Mouse (Mus musculus): ENCODE data around the gene Celf2. TPM values are rescaled to one million over a fixed set of nuclear protein-coding genes. Genes with fewer than 3 reads are reported as not detected.
A peak's percentile ranks its signal among the peaks of the same experiment; 100 is the strongest.

The Celf2 gene
- total RNA-seq, 2 experiments from 2014 or later: 91.3 to 93.2 TPM

GRCm38 (mm10) chr2:6909921-6910320 lies 599.4 kb downstream of the Celf2 start:
- DNase-seq: no peak

GRCm38 (mm10) chr2:6904411-6904810 lies 605.0 kb downstream of the Celf2 start:
- no peak for DNase-seq

DNA sequence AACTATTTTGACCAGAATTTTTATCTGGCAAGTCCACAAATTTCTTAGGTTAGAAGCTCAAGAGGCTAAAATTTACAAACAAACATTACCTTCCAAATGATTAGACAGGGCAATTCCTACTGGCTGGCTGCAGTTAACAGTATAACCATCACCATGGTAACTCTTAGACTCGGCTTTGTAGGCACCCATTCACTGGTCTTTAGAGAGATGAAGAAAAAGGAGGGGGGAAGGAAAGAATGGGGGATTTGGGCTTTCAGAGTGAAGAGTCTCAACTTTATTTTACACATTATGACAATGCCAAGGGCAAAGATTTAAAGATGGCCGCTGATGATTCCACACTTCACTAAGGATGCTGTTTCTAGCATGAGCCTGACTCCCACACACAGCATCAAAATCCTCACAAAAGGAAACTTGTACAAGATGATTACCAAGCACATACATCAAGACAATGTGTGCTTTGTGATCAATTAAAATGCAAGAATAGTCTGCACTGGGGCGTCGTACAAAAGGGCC lies 606.1 kb downstream of the Celf2 start:
- DNase-seq: no peak

- no peak for DNase-seq
Observed at GRCm38 (mm10) chr2:6896896-6897295, 612.5 kb downstream of the Celf2 start.

- no peak for DNase-seq
Observed at GRCm38 (mm10) chr2:6893597-6893996, 615.8 kb downstream of the Celf2 start.

GRCm38 (mm10) chr2:6893095-6893494 lies 616.3 kb downstream of the Celf2 start:
- no peak for DNase-seq

DNA sequence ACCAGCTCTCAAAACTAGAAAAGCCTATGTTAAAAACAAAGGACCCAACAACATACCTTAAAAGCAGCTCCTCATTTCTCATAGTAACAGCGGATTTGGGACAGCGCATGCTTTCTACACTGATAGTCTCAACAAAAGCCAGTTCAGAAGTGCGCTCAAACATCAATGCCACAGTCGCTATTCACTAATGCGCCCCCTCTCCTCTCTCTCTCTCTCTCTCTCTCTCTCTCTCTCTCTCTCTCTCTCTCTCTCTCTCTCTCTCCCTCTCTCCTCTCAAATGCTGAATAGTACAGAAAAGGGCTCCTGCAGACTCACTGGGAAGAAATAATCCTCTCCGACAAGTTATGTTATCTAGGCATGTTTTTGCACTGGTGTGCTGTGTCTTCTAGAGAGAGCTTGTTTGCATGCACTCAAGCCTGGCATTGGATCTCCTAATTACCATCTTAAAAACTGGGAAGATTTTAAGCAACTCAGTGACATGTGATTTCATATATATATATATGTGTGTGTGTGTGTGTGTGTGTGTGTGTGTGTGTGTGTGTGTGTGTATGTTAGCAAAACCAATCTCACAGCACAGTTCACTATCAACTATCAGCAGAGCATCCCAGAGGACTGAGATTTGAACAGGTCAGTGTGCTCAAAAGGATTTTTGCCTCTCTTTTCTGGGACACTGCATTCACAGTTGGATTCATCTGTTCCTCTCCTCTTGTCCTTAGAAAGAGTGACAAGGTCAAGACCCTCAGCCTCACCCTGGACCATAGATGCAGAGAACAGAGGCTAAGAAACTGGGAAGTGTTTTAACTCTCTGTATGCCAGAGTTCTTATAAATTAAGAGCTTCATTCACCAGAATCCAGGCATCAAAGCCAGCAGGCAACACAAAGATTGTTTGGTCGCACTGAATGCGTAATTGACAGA lies 624.3 kb downstream of the Celf2 start:
- DNase-seq: no peak

- DNase-seq: no peak
Observed at GRCm38 (mm10) chr2:6883996-6884795, 625.2 kb downstream of the Celf2 start.

DNA sequence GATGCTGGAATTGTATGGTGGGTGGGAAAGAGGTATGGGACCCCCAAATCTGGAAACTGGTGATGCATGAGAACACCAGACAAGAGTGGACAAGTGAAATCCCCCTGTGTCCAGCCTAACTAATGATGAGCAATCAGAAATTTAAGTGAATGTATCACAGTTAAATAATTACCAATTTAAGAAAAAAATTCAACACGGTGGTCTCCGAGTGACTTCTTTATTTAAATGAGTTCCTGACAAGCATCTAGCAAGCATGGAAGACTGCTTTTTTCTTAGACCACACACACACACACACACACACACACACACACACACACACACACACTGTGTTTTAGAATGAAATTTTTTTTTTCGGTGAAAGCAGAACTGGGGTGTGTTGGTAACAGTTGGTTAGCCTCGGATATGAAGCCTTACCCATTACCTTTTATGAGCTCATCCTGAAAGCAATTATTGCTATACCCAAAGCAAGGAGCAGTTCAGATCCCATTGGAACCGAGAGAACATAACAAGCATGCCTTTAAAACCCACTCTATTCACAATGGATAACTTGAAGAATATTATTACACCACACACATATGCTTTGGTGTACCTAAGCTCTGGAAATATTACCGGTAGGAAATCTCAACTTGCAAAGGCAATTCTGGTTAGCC lies 627.0 kb downstream of the Celf2 start:
- no peak for DNase-seq

- no peak for DNase-seq
Observed at GRCm38 (mm10) chr2:6880941-6881575, 628.3 kb downstream of the Celf2 start.

GRCm38 (mm10) chr2:6877094-6877493 lies 632.3 kb downstream of the Celf2 start:
- DNase-seq: no peak

- peak; percentile 17 for DNase-seq
Observed at GRCm38 (mm10) chr2:6876547-6876946, 632.8 kb downstream of the Celf2 start.

DNA sequence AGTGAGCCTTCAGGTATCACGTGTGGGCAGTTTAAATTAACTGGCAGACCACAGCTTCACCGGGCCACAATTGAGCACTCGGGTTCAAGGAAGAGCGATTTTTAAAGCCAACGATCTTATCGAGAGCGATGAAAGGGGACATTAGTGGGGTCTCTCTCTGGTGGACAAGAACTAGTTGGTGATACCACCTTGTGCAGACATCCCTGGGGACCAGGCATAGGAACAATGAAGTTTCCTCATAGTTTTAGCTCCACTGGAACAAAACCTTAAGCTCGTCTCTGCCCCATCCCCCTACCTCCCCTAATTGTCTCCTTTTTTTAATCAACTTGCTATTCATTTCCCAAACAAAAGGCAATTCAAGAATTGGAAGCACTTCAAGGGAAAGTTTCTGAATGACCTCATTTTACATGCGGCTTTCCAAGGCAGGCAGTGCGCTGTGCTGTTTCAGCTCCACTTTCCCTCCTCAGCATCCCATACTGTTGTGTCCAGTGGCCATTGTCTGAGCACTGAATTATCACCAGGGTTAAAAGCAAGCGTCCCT lies 634.2 kb downstream of the Celf2 start:
- no peak for DNase-seq

DNA sequence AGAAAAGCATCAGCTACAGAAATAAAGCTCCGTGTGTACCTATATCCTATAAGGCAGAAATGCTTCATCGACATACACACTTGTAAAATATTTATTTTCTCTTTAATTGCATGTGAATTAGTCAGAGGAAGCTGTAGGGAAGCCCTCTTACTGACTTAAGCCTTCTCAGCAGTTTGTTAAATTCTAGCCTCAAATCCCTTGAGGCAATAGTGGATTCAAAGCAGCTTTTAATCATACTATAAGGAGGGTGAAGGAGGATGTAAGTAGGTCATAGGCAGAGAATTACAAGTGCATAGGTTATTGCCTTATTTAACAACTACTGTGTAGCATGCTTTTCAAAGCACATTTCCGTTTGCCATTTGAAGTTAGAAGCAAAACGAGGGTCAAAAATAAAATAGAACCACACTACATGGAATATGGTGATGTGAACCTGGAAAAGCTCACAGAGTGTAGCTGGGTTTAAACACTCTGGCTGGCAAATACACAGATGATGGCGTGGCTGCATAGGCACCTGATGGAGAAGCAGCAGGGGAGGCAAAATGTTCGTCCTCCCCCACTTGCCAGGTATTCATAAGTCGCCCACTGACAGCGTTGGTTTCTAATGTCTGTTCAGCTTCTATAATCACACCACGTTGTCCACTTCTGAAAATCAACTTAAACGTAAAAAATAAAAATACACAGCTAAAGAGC lies 635.0 kb downstream of the Celf2 start:
- no peak for DNase-seq

DNA sequence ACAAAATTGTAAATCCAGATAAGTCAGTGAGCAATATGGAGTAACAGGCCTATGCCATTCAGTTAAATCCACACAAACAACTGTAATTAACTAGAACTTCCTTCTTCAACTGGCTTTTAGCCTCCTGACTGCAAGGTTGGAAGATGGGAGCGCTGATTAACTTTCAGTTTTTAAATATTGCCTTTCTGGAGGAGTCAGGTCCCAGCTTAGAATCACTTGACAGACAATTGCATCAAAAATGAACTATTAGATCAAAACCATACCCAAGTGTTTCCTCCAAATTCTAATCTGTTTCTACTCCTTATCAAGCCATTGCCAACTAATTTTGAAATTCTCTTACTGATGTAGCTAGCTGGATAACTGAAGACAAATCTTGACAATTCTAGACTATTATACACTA lies 635.7 kb downstream of the Celf2 start:
- no peak for DNase-seq

GRCm38 (mm10) chr2:6872894-6873255 lies 636.5 kb downstream of the Celf2 start:
- no peak for DNase-seq

GRCm38 (mm10) chr2:6872131-6872893 lies 637.1 kb downstream of the Celf2 start:
- peak; percentile 79 for DNase-seq

- DNase-seq: no peak
Observed at GRCm38 (mm10) chr2:6871281-6872130, 637.9 kb downstream of the Celf2 start.

DNA sequence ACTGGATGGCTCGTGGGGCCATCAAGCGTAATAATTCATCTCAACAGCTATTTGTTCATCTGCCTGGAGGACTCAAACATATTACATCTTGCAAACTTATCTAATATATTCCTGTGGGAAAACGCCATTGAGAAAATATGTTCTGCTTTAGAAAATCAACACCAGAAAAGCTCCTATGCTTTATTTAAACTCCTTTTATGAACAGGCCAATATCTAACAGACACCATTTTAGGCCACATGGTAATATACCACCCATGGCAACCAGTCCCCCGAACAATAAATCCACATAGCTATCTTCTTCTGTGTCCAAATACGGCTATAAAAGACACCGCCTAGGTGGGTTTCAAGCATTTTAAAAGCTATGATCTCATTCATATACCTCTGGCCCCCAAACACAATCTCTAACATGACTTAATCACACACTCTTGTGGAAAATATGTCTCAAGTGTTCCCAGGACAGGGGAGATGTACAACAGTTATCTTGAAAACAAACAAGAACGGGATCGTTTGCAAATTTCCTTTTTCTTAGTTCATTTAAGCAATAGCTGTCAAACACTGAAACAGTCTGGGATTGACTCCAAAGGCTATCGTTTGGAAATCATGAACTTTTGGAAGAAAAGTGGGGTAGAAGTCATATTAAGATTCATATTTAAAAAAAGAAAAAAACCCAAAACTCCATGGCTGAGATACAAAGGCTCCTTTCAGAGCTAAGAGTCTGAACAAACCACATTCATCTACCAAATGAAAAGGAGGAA lies 639.2 kb downstream of the Celf2 start:
- DNase-seq: no peak
